Mouse (Mus musculus): Measurements from ENCODE around the gene Ephb2.

The Ephb2 gene

DNA sequence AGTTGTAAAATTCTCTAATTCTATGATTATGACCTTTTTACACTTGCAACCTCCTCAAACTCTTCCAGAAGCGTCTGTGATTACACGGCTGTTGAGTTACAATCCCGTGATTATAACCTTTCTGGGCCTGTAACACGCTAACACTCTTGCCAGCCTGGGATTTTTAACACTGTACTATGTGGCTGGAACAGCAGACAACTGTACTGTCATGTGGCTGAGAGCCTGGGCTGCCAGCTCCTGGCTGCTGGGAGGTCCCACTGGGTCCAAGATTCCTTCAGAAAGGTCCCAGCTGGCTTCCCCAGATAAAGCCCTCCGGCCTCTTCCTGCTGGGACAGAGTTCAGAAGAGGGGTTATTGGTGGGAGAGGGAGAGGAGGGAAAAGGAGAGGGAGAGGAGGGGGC, 104.0 kb downstream of the Ephb2 start:
- DNase-seq (ENCODE audit: extremely low spot score) = no peak

GRCm38 (mm10) chr4:136731008-136731609, 104.7 kb downstream of the Ephb2 start:
- no peak for DNase-seq (ENCODE audit: extremely low spot score)

DNA sequence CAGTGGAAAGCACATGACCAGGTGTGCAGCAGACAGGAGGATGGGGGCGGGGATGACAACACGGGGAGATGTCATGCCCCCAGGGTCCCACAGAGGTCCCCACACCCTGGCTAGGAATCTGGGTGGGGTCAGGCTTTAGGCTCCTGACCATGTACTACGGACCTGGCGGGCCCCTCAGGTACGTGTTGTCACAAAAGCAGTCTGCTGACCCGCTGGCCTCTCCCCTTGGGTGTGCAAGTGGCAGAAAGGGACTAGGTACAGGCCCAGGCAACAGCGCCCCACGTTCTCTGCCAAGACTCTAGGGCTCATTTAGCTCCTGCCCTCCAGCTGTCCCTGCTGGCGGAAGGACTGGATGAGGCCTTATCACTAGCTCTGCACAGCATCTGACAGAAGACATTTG, 105.3 kb downstream of the Ephb2 start:
- no peak for DNase-seq (ENCODE audit: extremely low spot score)

DNA sequence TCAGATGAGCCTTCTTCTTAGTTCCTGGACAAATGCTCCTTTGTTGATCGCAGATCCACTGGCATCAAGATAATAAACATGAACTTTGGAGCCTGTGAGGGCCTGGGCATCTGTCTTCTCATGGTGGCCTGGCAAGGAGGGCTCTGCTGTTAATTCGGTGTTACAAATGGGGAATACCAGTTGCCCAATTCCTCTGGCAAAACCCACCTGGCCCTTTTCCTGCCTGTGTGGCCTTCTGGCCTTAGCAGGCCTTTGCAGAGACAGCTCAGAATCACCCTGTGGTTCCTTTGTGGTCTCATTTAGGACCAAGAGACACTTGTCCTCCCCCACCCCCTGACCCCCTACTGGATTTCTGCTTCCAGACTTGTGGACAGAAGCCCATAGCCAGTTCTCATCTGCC, 106.2 kb downstream of the Ephb2 start:
- no peak for DNase-seq (ENCODE audit: extremely low spot score)

DNA sequence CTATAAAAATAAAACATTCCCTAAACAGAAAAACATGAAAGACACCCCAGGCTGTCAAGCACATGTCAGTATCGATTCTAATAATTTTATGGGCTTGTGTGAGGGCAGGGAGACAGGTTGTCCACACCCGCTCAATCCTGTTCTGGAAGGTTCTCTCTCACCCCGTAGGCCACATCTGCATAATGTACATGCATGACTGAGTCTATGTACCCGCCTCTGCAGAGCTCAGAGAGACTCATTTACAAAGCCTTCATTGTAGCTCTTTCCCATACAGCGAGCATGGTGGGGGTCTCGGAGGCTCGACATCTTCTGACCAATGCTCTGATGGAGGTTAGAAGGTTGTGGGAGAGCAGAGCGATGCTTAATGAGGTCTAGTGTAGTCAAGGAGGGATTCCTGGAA, 108.8 kb downstream of the Ephb2 start:
- DNase-seq (ENCODE audit: extremely low spot score) = no peak

- no peak for DNase-seq (ENCODE audit: extremely low spot score)
Observed at GRCm38 (mm10) chr4:136724731-136725130, 111.1 kb downstream of the Ephb2 start.

DNA sequence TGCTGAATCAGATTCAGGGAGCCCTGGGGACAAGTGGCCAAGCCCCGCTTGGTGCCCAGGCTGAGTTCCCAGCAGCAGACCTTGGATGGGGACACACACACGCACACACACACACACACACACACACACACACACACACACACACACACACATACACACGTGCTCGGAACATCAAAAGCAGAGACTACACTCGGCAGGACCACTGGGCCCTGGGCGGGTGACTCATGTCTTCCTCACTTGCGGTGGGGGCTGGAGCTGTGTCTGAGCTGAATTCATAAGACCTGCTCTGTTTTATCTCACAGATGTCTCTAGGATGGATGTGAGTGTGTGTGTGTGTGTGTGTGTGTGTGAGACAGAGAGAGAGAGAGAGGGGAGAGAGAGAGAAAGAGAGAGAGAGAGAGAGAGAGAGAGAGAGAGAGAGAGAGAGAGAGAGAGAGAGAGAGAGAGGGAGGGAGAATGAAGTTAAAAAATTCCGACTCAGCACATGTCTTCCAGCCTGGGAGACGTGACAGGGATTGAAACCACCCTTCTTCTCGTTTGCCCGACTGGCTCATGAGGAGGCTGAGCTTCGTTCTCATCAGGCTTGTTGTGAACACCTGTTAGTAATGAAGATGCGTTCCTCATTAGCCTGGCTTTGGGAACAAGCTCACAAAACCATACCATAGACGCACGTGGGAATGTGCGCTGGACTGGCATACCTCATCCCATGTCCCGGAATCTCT, 113.3 kb downstream of the Ephb2 start:
- DNase-seq (ENCODE audit: extremely low spot score) = no peak

GRCm38 (mm10) chr4:136721937-136722336, 113.9 kb downstream of the Ephb2 start:
- no peak for DNase-seq (ENCODE audit: extremely low spot score)

- no peak for DNase-seq (ENCODE audit: extremely low spot score)
Observed at GRCm38 (mm10) chr4:136720025-136720424, 115.8 kb downstream of the Ephb2 start.

GRCm38 (mm10) chr4:136718193-136718986, 117.4 kb downstream of the Ephb2 start:
- no peak for DNase-seq (ENCODE audit: extremely low spot score)

DNA sequence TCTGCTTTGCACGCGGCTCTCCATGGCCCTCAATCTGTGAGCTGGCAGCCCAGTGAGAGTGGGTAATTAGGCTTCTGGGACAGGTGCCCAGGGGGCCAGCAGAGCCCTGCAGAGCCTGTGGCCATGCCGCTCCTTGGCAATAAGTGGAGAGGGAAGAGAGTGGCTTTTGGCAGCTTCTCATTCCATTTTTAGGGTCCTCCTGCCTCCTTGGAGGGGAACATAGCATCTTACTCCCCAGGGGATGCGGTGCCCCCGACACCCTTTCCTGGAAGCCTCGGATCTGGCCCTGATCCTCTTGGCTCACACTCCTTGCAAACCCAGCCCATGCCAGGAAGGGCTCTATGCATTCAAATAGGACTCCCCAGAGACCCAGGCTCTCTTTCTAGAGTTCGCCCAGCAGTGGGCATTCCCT, 119.2 kb downstream of the Ephb2 start:
- no peak for DNase-seq (ENCODE audit: extremely low spot score)

DNA sequence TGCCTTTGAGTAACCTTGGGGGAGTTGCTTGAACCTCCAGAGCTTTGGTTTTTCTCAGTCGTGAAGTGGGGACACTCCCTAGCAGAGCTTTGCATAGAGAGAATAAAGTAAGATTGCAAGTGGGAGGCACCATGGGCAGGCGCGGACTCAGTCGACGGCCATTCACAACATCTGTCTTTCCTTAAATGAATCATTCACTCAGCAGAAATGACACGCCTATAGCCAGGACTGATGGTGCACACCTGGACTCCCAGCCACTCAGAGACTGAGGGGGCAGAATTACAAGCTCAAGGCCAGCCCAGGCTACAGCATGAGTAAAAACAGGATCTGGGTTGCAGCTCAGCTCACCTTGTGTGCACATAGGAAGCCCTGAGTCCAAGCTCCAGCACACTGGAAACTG, 121.3 kb downstream of the Ephb2 start:
- no peak for DNase-seq (ENCODE audit: extremely low spot score)

DNA sequence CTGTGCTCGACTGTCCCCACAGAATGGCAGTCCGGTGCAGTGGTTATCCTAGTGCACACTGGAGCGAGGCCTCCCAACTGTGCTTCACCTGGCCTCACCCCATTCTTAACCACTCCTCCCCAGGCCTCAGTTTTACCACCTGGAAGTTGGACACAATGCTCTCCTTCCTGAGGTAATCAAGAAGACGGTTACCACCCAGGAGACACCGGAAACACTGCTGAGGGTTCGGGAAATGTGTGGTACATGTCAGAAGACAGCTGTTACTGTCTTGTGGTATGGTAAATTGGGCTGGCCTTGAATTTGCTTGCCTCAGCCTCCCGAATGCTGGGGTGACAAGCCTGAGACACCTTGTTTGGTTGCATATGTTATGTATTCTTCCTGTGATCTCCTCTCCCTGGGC, 121.9 kb downstream of the Ephb2 start:
- no peak for DNase-seq (ENCODE audit: extremely low spot score)

DNA sequence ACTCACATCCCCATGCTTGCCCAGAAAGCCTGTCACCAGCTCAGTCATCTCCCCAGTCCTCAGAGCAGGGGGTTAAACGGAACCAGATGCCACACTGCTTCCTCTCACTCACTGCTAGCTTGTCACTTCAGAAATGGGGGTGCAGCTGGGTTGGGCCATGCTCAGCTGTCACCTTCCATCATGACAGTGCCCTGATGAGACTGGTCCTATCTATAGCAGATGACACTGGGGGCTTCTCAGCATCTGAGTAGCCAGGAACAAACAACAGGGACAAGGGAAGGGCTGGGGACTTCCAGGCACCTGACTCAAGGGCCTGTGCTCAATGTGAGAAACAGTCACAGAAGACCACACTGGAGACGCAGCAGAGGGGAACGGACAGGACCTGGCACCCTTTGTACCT, 122.4 kb downstream of the Ephb2 start:
- DNase-seq (ENCODE audit: extremely low spot score) = no peak

DNA sequence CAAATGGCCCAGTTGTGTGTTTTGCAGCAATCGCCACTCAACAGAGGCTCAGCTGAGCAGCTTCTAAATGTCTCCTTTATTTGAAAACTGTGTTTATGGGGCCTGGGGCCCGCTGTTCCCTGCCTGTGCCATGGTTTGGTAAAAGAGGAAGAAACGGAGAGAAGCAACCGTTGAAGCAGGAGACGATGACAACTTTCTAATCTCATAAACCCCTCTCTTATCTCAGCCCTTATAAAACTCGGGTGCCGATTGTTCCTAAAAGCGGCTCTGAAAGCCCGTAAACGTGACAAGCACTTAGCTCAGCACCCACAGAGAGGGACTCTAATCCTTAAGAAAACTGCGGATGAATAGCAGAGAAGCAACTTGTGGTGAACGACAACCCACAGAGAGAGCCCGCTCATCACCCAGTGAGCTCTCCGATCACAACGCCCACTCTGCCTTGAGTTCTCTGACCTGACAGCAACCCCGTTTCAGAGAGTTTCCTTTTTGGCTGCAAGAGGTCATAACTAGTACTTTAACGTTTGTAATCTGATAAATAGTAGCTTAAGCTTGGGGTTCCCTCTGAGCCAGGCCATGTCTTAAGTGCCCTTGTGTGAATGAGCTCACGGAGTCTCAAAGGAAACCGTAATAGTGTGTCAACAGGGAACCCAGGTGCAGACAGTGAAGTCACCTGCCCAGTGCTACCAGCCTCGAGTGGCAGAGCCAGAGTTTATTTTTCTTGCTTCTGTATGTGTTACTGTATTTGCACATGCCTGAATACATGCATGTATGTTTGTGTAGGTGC, 123.6 kb downstream of the Ephb2 start:
- DNase-seq (ENCODE audit: extremely low spot score) = no peak

DNA sequence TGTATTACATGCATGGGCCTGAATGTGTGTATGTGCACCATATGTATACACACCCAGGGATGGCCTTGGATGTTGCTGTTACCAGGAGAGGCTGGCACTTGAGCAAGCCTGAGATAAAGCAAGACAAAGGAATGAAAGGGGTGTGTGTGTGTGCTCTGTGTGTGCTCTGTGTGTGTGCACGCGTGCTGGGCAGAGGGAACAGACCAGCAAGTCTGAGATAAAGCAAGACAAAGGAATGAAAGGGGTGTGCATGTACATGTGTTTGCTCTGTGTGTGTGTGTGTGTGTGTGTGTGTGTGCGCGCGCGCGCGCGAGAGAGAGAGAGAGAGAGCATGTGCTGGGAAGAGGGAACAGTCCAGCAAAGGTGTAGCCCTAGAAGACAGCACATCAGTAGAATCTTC, 125.4 kb downstream of the Ephb2 start:
- no peak for DNase-seq (ENCODE audit: extremely low spot score)

DNA sequence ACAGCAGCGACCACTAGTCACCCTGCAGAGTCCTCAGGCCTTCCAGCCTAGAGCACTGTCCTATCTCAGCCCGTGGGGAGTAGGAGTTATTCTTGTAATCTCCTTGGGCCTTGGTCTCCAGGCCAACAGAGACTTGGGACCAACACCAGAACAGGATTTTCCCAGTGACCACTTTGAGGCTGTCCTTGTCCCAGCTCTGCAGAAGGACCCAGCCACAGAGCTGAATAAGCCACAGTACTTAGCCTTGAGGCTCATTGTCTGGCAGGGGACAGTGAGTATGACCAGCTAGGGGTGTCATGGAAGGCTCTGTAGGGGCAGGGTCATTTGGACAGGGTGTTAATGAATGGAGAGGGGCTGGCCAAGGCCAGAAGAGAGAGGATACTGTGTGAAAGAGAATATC, 126.8 kb downstream of the Ephb2 start:
- DNase-seq (ENCODE audit: extremely low spot score) = no peak

- no peak for DNase-seq (ENCODE audit: extremely low spot score)
Observed at GRCm38 (mm10) chr4:136706696-136707095, 129.1 kb downstream of the Ephb2 start.

- no peak for DNase-seq (ENCODE audit: extremely low spot score)
Observed at GRCm38 (mm10) chr4:136705091-136705490, 130.7 kb downstream of the Ephb2 start.

DNA sequence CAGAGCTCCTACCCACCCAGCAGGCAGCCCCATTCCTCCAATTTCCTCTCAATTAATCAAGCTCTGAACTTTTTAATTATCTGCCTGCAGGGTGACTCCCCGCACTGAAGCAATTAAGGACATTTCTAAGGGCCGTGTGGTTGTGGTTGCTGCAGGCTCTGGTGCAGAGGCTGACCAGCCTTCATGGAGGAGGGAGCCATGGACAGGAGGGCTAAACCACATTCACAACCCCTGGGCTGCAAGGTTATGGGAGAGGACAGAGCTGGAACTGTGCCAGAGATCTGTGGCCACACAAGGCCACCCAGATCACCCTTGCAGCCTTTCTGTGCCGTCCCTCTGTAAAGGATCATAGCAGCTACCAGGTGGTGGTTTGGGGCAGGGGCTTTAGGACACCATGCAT, 131.2 kb downstream of the Ephb2 start:
- no peak for DNase-seq (ENCODE audit: extremely low spot score)

GRCm38 (mm10) chr4:136703351-136703750, 132.4 kb downstream of the Ephb2 start:
- no peak for DNase-seq (ENCODE audit: extremely low spot score)

GRCm38 (mm10) chr4:136702456-136702855, 133.3 kb downstream of the Ephb2 start:
- DNase-seq (ENCODE audit: extremely low spot score) = no peak
